Mouse (Mus musculus) embryonic facial prominence, embryonic 12.5 days (tissue): ENCODE data around the gene Gm9844. TPM values are rescaled to one million over a fixed set of nuclear protein-coding genes. Genes with fewer than 3 reads are reported as not detected.
"Not testable (repeated sequence)": the region's sequence is repeated elsewhere in the genome, so short reads cannot be mapped to it uniquely, and the experiment has no call there.

ENCODE experiments used
- ATAC-seq: fragments of 200-750 bp; cut with Nextera tagmentation; 2 replicates; pipeline ENCODE4 v1.8.0; 2017; ENCODE audit not compliant: insufficient number of reproducible peaks, insufficient read depth, low FRiP score, low TSS enrichment
- H3K27ac ChIP-seq: fragments of 300-500 bp; sonication (generic); 2 replicates; pipeline ENCODE4 v1.5.1; 2016; ENCODE audit warnings: mild to moderate bottlenecking
- H3K27me3 ChIP-seq: fragments of 300-500 bp; sonication (generic); 2 replicates; pipeline ENCODE4 v1.6.1; 2016; ENCODE audit warnings: mild to moderate bottlenecking, moderate library complexity
- H3K36me3 ChIP-seq: fragments of 300-500 bp; sonication (generic); 2 replicates; pipeline ENCODE4 v1.6.1; 2016; ENCODE audit warnings: mild to moderate bottlenecking
- H3K4me1 ChIP-seq: fragments of 300-500 bp; sonication (generic); 2 replicates; pipeline ENCODE4 v1.6.1; 2016
- H3K4me2 ChIP-seq: fragments of 300-500 bp; sonication (generic); replicated peaks from 2 replicates; pipeline ENCODE4 v1.6.1; 2016; ENCODE audit warnings: mild to moderate bottlenecking, moderate library complexity
- H3K4me3 ChIP-seq: fragments of 300-500 bp; sonication (generic); 2 replicates; pipeline ENCODE4 v1.5.1; 2016; ENCODE audit warnings: mild to moderate bottlenecking
- H3K9ac ChIP-seq: fragments of 300-500 bp; sonication (generic); 2 replicates; pipeline ENCODE4 v1.6.1; 2016; ENCODE audit warnings: mild to moderate bottlenecking, moderate library complexity
- H3K9me3 ChIP-seq: fragments of 300-500 bp; sonication (generic); 2 replicates; pipeline ENCODE4 v1.6.1; 2016; ENCODE audit warnings: mild to moderate bottlenecking, moderate library complexity
- WGBS: fragments of 180-500 bp; shearing (Covaris S2); methylation state at CpG from one replicate; pipeline ENCODE4 v1.1.7; 2016; 5-methylcytosine and 5-hydroxymethylcytosine counted together
- polyA plus RNA-seq: library from polyadenylated mRNA; unstranded; fragments of >200 nt; fragmentation: Nextera tagmentation; extraction: Ambion mirVana; gene quantifications from 2 replicates; pipeline ENCODE4 v1.2.1, GENCODE M21; 2016

The Gm9844 gene
- polyA plus RNA-seq: 17.9 and 21.4 TPM in 2 replicates

- no peaks in the 10 kb centered on the region for H3K9me3 ChIP-seq
- no peak within 1 kb of the TSS for H3K4me3 ChIP-seq
- no peak within 1 kb of the TSS for H3K9ac ChIP-seq
- 0 out of 2 replicates have a peak, but pooled peaks cover 4% of the 10 kb centered on the region for H3K27me3 ChIP-seq
- 91% methylated on average over 7 of the region's 7 CpGs for WGBS
- H3K36me3 ChIP-seq: no peaks in the 10 kb centered on the region
- no peak for ATAC-seq
- H3K27ac ChIP-seq: no peak within 1 kb of the TSS
- 0 out of 2 replicates have a peak, but pooled peaks cover 1% of the 10 kb centered on the region for H3K4me1 ChIP-seq
- no peak within 1 kb of the TSS for H3K4me2 ChIP-seq
Observed at GRCm38 (mm10) chr7:24861913-24862312, at the start of gene Gm9844. TSS of gene Gm9844 (plus strand) at chr7:24862213.

DNA sequence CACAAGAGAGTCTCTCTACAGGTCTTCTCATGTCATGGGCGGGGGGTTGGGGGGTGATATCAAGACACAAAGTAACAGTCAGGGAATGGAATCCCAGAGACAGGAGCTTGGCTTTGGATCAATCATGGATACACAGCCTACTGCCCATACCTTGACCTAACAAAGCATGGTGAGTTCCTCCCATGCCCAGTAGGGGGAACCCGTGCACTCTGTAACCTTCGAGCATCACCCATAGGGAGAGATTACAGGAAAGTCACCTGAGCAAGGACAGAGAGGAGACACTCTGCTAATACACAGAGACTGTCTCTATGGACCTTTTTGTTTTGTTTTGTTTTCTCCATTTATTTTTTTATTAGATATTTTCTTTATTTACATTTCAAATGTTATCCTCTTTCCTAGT lies 44.5 kb upstream of the Gm9844 start:
- Histone ChIP-seq H3K27me3 (peaks cover 2% of the 10 kb centered on the region; the same call in 1 of the 2 replicates), H3K4me1 (no peaks in the 10 kb centered on the region), H3K27ac (no peak overlapping the region), H3K9me3 (no peaks in the 10 kb centered on the region), H3K9ac (no peak overlapping the region), H3K4me3 (no peak overlapping the region), H3K4me2 (no peak overlapping the region), H3K36me3 (no peaks in the 10 kb centered on the region)
- ATAC-seq: no peak
- 5% methylated on average over 3 of the region's 3 CpGs for WGBS

DNA sequence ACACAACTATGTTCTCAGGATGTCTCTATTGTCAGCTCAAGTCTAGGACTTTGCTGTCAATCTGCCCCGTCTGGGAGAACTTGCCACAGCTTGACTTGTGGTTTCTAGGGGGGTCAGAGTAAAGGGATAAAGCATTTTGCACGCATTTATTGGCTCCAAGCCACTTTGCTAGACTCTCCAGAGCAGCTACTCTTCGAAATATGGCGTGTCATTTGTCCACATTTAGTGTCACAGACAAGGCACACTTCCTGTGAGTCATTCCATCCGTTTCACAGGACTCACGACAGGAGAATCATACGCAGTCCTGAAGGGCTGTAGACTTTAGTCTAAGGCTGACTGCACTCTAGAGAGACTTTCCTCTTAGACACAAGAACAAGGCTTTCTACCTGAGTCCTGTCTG lies 37.6 kb upstream of the Gm9844 start:
- H3K4me1 ChIP-seq: no peaks in the 10 kb centered on the region
- 76% methylated on average over 7 of the region's 7 CpGs for WGBS
- no peaks in the 10 kb centered on the region for H3K27me3 ChIP-seq

DNA sequence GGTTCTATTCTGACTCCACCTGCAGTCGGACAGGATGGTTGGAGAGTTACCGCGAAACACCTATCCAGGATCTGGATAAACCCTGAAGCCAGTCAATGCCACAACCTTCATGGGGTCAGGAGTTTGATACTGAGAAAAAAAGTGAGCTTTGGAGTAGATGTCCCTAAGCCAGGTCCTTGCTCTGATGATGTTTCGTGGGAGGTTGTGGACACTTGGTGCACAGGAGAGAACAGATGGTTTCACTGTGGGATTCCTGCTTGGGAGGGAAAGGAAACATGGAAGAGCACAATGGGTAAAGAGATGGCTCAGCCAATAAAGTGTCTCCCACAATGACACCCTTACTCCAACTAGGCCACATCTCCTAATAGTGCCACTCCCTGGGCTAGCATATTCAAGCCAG lies 34.8 kb upstream of the Gm9844 start:
- H3K36me3 ChIP-seq: no peaks in the 10 kb centered on the region
- H3K9ac ChIP-seq: no peak overlapping the region
- no peak overlapping the region for H3K27ac ChIP-seq
- no peaks in the 10 kb centered on the region for H3K4me1 ChIP-seq
- ATAC-seq: no peak
- no peak overlapping the region for H3K4me3 ChIP-seq
- H3K9me3 ChIP-seq: no peaks in the 10 kb centered on the region
- H3K4me2 ChIP-seq: no peak overlapping the region
- H3K27me3 ChIP-seq: no peaks in the 10 kb centered on the region
- WGBS: 92% methylated on average over 4 of the region's 4 CpGs

More for the DNA sequence above, 37.6 kb upstream of the Gm9844 start:
- H3K9me3 ChIP-seq: no peaks in the 10 kb centered on the region
- ATAC-seq: no peak
- H3K4me2 ChIP-seq: no peak overlapping the region
- no peak overlapping the region for H3K27ac ChIP-seq
- no peaks in the 10 kb centered on the region for H3K36me3 ChIP-seq
- H3K9ac ChIP-seq: no peak overlapping the region
- H3K4me3 ChIP-seq: no peak overlapping the region

DNA sequence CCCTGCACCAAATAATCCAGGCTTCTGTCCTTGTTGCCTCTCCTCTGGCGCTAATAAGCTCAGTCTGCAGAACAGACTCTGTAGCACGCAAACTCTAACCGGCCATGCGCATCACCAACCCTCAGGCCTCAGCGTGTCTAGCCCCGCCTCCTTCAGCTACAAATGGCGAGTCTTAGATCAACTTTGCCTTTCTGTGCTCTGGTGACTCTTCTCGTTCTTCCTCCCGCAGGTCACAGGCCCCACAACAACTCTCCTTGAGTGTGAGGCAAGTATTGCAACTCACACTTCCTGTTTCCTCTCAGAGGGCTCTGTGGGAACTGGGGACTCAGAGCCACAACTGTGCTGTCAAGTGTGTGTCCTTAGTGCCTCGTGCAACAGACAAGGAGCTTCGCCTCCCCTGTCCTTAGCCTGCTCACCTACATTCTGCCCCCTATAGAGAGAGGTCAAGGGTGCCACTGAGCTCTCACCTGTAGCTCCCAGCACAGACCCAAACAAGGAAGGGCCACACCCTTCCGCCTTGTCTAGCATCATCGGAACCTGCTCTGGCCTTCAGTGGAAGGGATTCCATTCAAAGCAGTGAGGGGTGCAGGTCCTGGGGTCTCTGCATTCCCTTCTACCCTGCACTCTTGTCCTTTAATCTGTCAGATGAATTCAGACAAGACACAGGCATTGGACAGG lies 23.1 kb upstream of the Gm9844 start:
- not testable (repeated sequence) for ATAC-seq, H3K36me3 ChIP-seq, H3K4me2 ChIP-seq, H3K9me3 ChIP-seq, H3K27ac ChIP-seq, H3K4me3 ChIP-seq, H3K27me3 ChIP-seq, H3K9ac ChIP-seq, H3K4me1 ChIP-seq
- WGBS: 61% methylated on average over 11 of the region's 13 CpGs

- no peak for ATAC-seq
- WGBS: 70% methylated on average over 8 of the region's 8 CpGs
Observed at GRCm38 (mm10) chr7:24839410-24839808, 22.6 kb upstream of the Gm9844 start.

GRCm38 (mm10) chr7:24840331-24840730 lies 21.7 kb upstream of the Gm9844 start:
- no peak for ATAC-seq
- Histone ChIP-seq H3K9ac (no peak overlapping the region), H3K4me2 (no peak overlapping the region), H3K36me3 (no peaks in the 10 kb centered on the region), H3K27me3 (no peaks in the 10 kb centered on the region), H3K4me3 (no peak overlapping the region), H3K4me1 (no peaks in the 10 kb centered on the region), H3K27ac (no peak overlapping the region), H3K9me3 (no peaks in the 10 kb centered on the region)
- WGBS: 44% methylated on average over 3 of the region's 3 CpGs

More at GRCm38 (mm10) chr7:24839410-24839808, 22.6 kb upstream of the Gm9844 start:
- H3K9ac ChIP-seq: no peak overlapping the region
- no peak overlapping the region for H3K4me2 ChIP-seq
- H3K27ac ChIP-seq: no peak overlapping the region
- no peaks in the 10 kb centered on the region for H3K9me3 ChIP-seq
- H3K4me1 ChIP-seq: no peaks in the 10 kb centered on the region
- H3K27me3 ChIP-seq: no peaks in the 10 kb centered on the region
- H3K36me3 ChIP-seq: no peaks in the 10 kb centered on the region
- no peak overlapping the region for H3K4me3 ChIP-seq

GRCm38 (mm10) chr7:24841009-24841408 lies 21.0 kb upstream of the Gm9844 start:
- WGBS: 83% methylated on average over 4 of the region's 4 CpGs
- Histone ChIP-seq H3K4me2 (no peak overlapping the region), H3K9me3 (no peaks in the 10 kb centered on the region), H3K27me3 (no peaks in the 10 kb centered on the region), H3K27ac (no peak overlapping the region), H3K36me3 (no peaks in the 10 kb centered on the region), H3K4me1 (no peaks in the 10 kb centered on the region), H3K4me3 (no peak overlapping the region), H3K9ac (no peak overlapping the region)
- no peak for ATAC-seq

GRCm38 (mm10) chr7:24844144-24844543 lies 17.9 kb upstream of the Gm9844 start:
- ATAC-seq: no peak
- H3K4me3 ChIP-seq: no peak overlapping the region
- 28% methylated on average over 5 of the region's 5 CpGs for WGBS

GRCm38 (mm10) chr7:24845181-24845580 lies 16.8 kb upstream of the Gm9844 start:
- 87% methylated on average over 9 of the region's 9 CpGs for WGBS
- Histone ChIP-seq H3K4me3 (no peak overlapping the region), H3K4me2 (no peak overlapping the region), H3K9me3 (no peaks in the 10 kb centered on the region), H3K4me1 (0 out of 2 replicates have a peak, but pooled peaks cover 3% of the 10 kb centered on the region), H3K27ac (no peak overlapping the region), H3K36me3 (no peaks in the 10 kb centered on the region), H3K27me3 (no peaks in the 10 kb centered on the region), H3K9ac (no peak overlapping the region)
- ATAC-seq: no peak

More at GRCm38 (mm10) chr7:24844144-24844543, 17.9 kb upstream of the Gm9844 start:
- no peak overlapping the region for H3K9ac ChIP-seq
- no peaks in the 10 kb centered on the region for H3K9me3 ChIP-seq
- no peaks in the 10 kb centered on the region for H3K27me3 ChIP-seq
- no peak overlapping the region for H3K27ac ChIP-seq
- no peaks in the 10 kb centered on the region for H3K36me3 ChIP-seq
- no peak overlapping the region for H3K4me2 ChIP-seq
- no peaks in the 10 kb centered on the region for H3K4me1 ChIP-seq

GRCm38 (mm10) chr7:24845713-24846112 lies 16.3 kb upstream of the Gm9844 start:
- 0 out of 2 replicates have a peak, but pooled peaks cover 3% of the 10 kb centered on the region for H3K4me1 ChIP-seq
- H3K27me3 ChIP-seq: no peaks in the 10 kb centered on the region
- H3K9ac ChIP-seq: no peak overlapping the region
- no peaks in the 10 kb centered on the region for H3K36me3 ChIP-seq
- H3K27ac ChIP-seq: no peak overlapping the region
- WGBS: 10% methylated on average over 6 of the region's 6 CpGs
- no peak overlapping the region for H3K4me3 ChIP-seq
- no peak overlapping the region for H3K4me2 ChIP-seq
- no peak for ATAC-seq
- no peaks in the 10 kb centered on the region for H3K9me3 ChIP-seq

DNA sequence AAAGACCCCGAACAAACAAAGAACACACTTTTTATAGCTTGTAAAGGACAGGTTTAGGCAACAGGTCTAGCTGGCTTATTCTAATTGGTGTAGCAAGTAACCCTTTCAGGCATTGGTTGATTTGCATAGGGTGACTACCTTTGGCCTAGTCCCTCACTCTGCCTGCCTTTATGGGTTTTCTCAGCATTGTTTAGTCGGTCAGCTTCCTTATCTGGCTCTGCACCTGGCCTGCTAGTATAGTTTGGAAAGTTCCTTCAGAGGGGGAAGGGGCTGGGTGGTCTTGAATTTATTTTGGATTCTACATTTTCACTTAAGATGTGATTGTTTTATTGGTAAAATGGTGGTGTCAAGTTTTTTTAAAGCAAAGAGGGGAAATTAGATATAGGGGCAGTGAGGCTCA lies 15.4 kb upstream of the Gm9844 start:
- not testable (repeated sequence) for H3K36me3 ChIP-seq, H3K9ac ChIP-seq, H3K27me3 ChIP-seq, H3K4me1 ChIP-seq, H3K4me2 ChIP-seq, ATAC-seq, H3K9me3 ChIP-seq, H3K4me3 ChIP-seq, H3K27ac ChIP-seq
- 35% methylated on average over 2 of the region's 2 CpGs for WGBS
